10 mouse cellular contexts compared by ENCODE assay signal in genomic region chr12:102653003-102653402, GRCm38 (mm10). TPM values are rescaled to one million over a fixed set of nuclear protein-coding genes. Genes with fewer than 3 reads are reported as not detected.
A peak's percentile ranks its signal among the peaks of the same experiment; 100 is the strongest.
DNase-seq lines count a peak whose midpoint lies in the region.
"Had no signal": no experiment of that assay in that cellular context is flagged by ENCODE, and none has a peak within 500 bp of the region (broad histone marks: within the 10 kb centered on the region; RNA-seq: fewer than 3 reads in every experiment).

No protein-coding gene starts in this region.

- DNase-seq in layer of hippocampus, adult 11-12 months (ENCODE audit: low spot score), result peak; percentile 58
- no peak for DNase-seq in layer of hippocampus, postnatal 25 days (ENCODE audit: extremely low spot score in 1 of 2, low spot score in 1 of 2)
- DNase-seq in thymus, postnatal 4 days, result peak; percentile 28
- DNase-seq in thymus, adult 18-20 months, result no peak
- peak; percentile 58 to 62 for DNase-seq in layer of hippocampus, adult 8-10 months (ENCODE audit: low spot score in 2 of 2)
- no peak for DNase-seq in urinary bladder, postnatal 4 days (ENCODE audit: low spot score in 2 of 2)
- no peak for DNase-seq in embryo, embryonic 11 days
- DNase-seq: adrenal gland, postnatal 10 days; cerebellum, adult 8-10 months; liver, embryonic 13.5 days had no signal

RNA-seq across cellular contexts. Expression of gene Itpk1, which starts 51.7 kb away (rescaled TPM):
- total RNA-seq in layer of hippocampus, postnatal 25 days (2021), result 10 to 100 TPM; 56.4 to 66.2 TPM
- 10 to 100 TPM; 57.5 to 71.0 (median 61.8) TPM for total RNA-seq in layer of hippocampus, adult 8-10 months (2022)

Comparison
In these comparisons a context has a peak if more than half of its experiments do, and no peak if none do; other contexts are left out.
1. DNase-seq: peak in layer of hippocampus, adult 11-12 months (single experiment), thymus, postnatal 4 days (single experiment) and layer of hippocampus, adult 8-10 months (2 of 2); none in layer of hippocampus, postnatal 25 days (0 of 2), thymus, adult 18-20 months (0 of 2), urinary bladder, postnatal 4 days (0 of 2) and embryo, embryonic 11 days (single experiment).